Mouse (Mus musculus): Measurements from ENCODE around the gene Map4k2.

- TF ChIP-seq POLR2A (IDR thresholded peaks at IDR 0.05; ENCODE audit: low read depth, low read length) (no peak), ETS1 (conservative IDR thresholded peaks at IDR 0.05; ENCODE audit: low read depth, low read length) (no peak), RAD21 (IDR thresholded peaks at IDR 0.05; ENCODE audit: low read depth, low read length) (no peak), NELFE (IDR thresholded peaks at IDR 0.05; ENCODE audit: low read depth, low read length) (no peak), HCFC1 (IDR thresholded peaks at IDR 0.05; ENCODE audit: low read depth, low read length) (no peak), SMC3 (IDR thresholded peaks at IDR 0.05; ENCODE audit: low read depth, low read length) (no peak), USF1 (IDR thresholded peaks at IDR 0.05; ENCODE audit: low read depth, low read length) (no peak)
Measured at GRCm38 (mm10) chr19:6315573-6315972, 25.4 kb upstream of the Map4k2 start.
